Mouse (Mus musculus): ENCODE results near the gene Axl. TPM values are rescaled to one million over a fixed set of nuclear protein-coding genes. Genes with fewer than 3 reads are reported as not detected.

Gene Axl
- polyA plus RNA-seq, 1 experiment from 2014 or later = 55.1 TPM

- WGBS = 65% methylated on average over 4 of the region's 4 CpGs
- Histone ChIP-seq H3K4me1 (replicated peaks; ENCODE audit: control insufficient read depth, insufficient read depth, low read length) (peaks cover 28% of the 10 kb centered on the region), H3K9ac (ENCODE audit: low read length) (no peak overlapping the region), H3K27me3 (ENCODE audit: control insufficient read depth, insufficient read depth, low read depth, low read length) (no peaks in the 10 kb centered on the region), H3K27ac (ENCODE audit: low read length) (no peak overlapping the region), H3K36me3 (ENCODE audit: control insufficient read depth, insufficient read depth, low read length) (no peaks in the 10 kb centered on the region), H3K9me3 (ENCODE audit: control insufficient read depth, low read length) (no peaks in the 10 kb centered on the region), H3K4me2 (ENCODE audit: low read depth, low read length) (no peak overlapping the region), H3K4me3 (ENCODE audit: low read length) (no peak overlapping the region)
- no peak for ATAC-seq (ENCODE audit: low read depth)
Measured at GRCm38 (mm10) chr7:25785752-25786151, 2.8 kb downstream of the Axl start.

DNA sequence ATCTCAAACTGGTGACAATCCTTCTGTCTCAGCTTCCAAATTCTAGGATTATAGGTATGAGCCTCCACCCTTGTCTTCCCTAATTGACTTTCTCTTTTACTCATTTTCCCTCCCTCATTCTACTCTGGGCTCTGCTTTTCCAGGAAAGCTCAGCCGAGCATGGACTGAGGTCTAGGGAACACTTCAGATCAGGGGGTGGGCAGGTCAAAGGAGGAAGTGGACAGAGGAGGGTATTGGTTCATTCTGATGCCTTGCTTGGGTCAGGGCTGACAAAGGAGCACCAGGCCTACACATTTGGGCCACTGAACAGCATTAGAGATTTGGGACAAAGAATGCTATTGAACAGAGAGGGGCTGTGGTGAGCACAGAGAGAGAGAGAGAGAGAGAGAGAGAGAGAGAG is 3.7 kb downstream of the Axl start:
- H3K9me3 ChIP-seq (ENCODE audit: control insufficient read depth, low read length) = no peaks in the 10 kb centered on the region
- no peaks in the 10 kb centered on the region for H3K27me3 ChIP-seq (ENCODE audit: control insufficient read depth, insufficient read depth, low read depth, low read length)
- H3K4me2 ChIP-seq (ENCODE audit: low read depth, low read length) = no peak overlapping the region
- no peak overlapping the region for H3K9ac ChIP-seq (ENCODE audit: low read length)
- WGBS = 35% methylated on average over 1 of the region's 1 CpGs
- no peaks in the 10 kb centered on the region for H3K36me3 ChIP-seq (ENCODE audit: control insufficient read depth, insufficient read depth, low read length)
- no peak overlapping the region for H3K27ac ChIP-seq (ENCODE audit: low read length)
- ATAC-seq (ENCODE audit: low read depth) = no peak
- peaks cover 28% of the 10 kb centered on the region for H3K4me1 ChIP-seq (replicated peaks; ENCODE audit: control insufficient read depth, insufficient read depth, low read length)
- H3K4me3 ChIP-seq (ENCODE audit: low read length) = no peak overlapping the region

DNA sequence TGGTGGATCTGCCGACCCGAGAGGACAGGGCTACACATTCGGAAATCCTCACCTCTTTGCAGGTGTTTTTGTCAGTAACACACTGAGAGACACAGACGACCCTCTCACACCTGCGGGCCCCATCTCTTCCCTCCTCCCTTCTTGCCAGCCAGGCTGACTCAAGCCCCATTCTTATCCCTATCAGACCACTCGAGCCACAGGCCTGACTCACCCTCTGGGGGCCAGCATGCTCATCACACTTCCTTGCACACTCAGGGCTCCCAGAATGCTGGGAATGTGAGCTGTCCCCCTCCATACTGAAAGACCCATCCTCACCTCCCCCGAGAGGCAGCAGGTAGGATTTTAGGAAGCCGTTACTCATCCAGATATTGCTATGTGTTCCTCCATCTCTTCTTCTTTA is 4.8 kb downstream of the Axl start:
- Histone ChIP-seq H3K4me3 (ENCODE audit: low read length) (no peak overlapping the region), H3K9ac (ENCODE audit: low read length) (no peak overlapping the region), H3K9me3 (ENCODE audit: control insufficient read depth, low read length) (no peaks in the 10 kb centered on the region), H3K4me1 (replicated peaks; ENCODE audit: control insufficient read depth, insufficient read depth, low read length) (peaks cover 19% of the 10 kb centered on the region), H3K27ac (ENCODE audit: low read length) (no peak overlapping the region), H3K4me2 (ENCODE audit: low read depth, low read length) (no peak overlapping the region), H3K36me3 (ENCODE audit: control insufficient read depth, insufficient read depth, low read length) (no peaks in the 10 kb centered on the region), H3K27me3 (ENCODE audit: control insufficient read depth, insufficient read depth, low read depth, low read length) (no peaks in the 10 kb centered on the region)
- no peak for ATAC-seq (ENCODE audit: low read depth)
- 62% methylated on average over 8 of the region's 8 CpGs for WGBS

DNA sequence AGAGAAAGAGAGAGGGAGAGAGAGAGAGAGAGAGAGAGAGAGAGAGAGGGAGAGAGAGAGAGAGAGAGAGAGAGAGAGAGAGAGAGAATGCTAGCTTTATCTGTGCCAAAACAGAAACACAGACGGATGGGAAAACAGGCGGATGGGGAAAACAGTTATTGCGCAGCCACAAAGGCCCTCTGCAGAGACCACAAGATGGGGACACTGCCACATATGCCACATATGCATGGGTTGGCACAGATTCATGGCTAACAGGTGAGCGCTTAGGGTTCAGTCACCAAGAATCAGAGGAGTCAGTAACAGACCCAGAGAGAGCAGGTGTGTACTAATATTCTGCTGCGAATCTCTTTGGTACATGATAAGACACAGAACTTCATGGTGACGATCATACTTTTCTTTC is 5.8 kb downstream of the Axl start:
- no peak overlapping the region for H3K4me3 ChIP-seq (ENCODE audit: low read length)
- no peak for ATAC-seq (ENCODE audit: low read depth)
- no peak overlapping the region for H3K9ac ChIP-seq (ENCODE audit: low read length)
- H3K9me3 ChIP-seq (ENCODE audit: control insufficient read depth, low read length) = no peaks in the 10 kb centered on the region
- WGBS = 63% methylated on average over 6 of the region's 6 CpGs
- 0 out of 2 replicates have a peak overlapping the region, but pooled peaks have one; percentile 6 for H3K4me2 ChIP-seq (ENCODE audit: low read depth, low read length)
- H3K27ac ChIP-seq (ENCODE audit: low read length) = no peak overlapping the region
- no peaks in the 10 kb centered on the region for H3K27me3 ChIP-seq (ENCODE audit: control insufficient read depth, insufficient read depth, low read depth, low read length)
- peaks cover 3% of the 10 kb centered on the region; the same call in 1 of the 2 replicates for H3K36me3 ChIP-seq (ENCODE audit: control insufficient read depth, insufficient read depth, low read length)
- H3K4me1 ChIP-seq (replicated peaks; ENCODE audit: control insufficient read depth, insufficient read depth, low read length) = peaks cover 16% of the 10 kb centered on the region

- Histone ChIP-seq H3K36me3 (ENCODE audit: control insufficient read depth, insufficient read depth, low read length) (peaks cover 3% of the 10 kb centered on the region; the same call in 1 of the 2 replicates), H3K4me3 (ENCODE audit: low read length) (peak overlapping the region; percentile 40), H3K27me3 (ENCODE audit: control insufficient read depth, insufficient read depth, low read depth, low read length) (no peaks in the 10 kb centered on the region), H3K4me1 (replicated peaks; ENCODE audit: control insufficient read depth, insufficient read depth, low read length) (peaks cover 16% of the 10 kb centered on the region), H3K4me2 (ENCODE audit: low read depth, low read length) (peak overlapping the region; percentile 83), H3K9me3 (ENCODE audit: control insufficient read depth, low read length) (no peaks in the 10 kb centered on the region), H3K27ac (ENCODE audit: low read length) (peak overlapping the region; percentile 87), H3K9ac (ENCODE audit: low read length) (peak overlapping the region; percentile 65)
- WGBS = 17% methylated on average over 11 of the region's 11 CpGs
- peak; percentile 81 for ATAC-seq (ENCODE audit: low read depth)
Measured at GRCm38 (mm10) chr7:25781937-25782610, 6.4 kb downstream of the Axl start.

- 11% methylated on average over 26 of the region's 33 CpGs for WGBS
- H3K9ac ChIP-seq (ENCODE audit: low read length) = peak overlapping the region; percentile 65
Measured at GRCm38 (mm10) chr7:25781321-25781936, 7.1 kb downstream of the Axl start.

DNA sequence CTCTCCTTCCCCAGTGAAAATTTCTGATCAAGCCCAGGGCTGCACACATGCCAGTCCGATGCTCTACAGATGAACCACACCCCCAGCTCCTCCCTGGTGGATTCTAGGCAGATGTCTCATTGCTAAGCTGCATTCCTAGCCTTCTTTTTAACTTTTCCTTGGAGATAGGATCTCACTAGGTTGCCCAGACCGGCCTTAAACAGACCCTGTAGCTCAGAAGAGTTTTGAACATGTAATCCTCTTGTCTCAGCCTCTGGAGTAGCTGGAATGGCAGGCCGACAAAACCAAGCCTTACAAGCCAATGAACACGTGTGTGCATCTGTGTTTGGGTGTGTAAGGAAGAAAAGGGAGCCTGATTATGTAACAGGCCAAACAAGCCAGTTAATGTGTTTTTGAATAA is 7.8 kb downstream of the Axl start:
- no peaks in the 10 kb centered on the region for H3K9me3 ChIP-seq (ENCODE audit: control insufficient read depth, low read length)
- no peak overlapping the region for H3K9ac ChIP-seq (ENCODE audit: low read length)
- 49% methylated on average over 4 of the region's 4 CpGs for WGBS
- peak overlapping the region; percentile 87 for H3K27ac ChIP-seq (ENCODE audit: low read length)
- ATAC-seq (ENCODE audit: low read depth) = no peak
- H3K36me3 ChIP-seq (ENCODE audit: control insufficient read depth, insufficient read depth, low read length) = peaks cover 3% of the 10 kb centered on the region; the same call in 1 of the 2 replicates
- no peaks in the 10 kb centered on the region for H3K27me3 ChIP-seq (ENCODE audit: control insufficient read depth, insufficient read depth, low read depth, low read length)
- no peak overlapping the region for H3K4me3 ChIP-seq (ENCODE audit: low read length)
- no peak overlapping the region for H3K4me2 ChIP-seq (ENCODE audit: low read depth, low read length)
- H3K4me1 ChIP-seq (replicated peaks; ENCODE audit: control insufficient read depth, insufficient read depth, low read length) = peaks cover 16% of the 10 kb centered on the region

More at GRCm38 (mm10) chr7:25781321-25781936, 7.1 kb downstream of the Axl start:
- H3K36me3 ChIP-seq (ENCODE audit: control insufficient read depth, insufficient read depth, low read length) = peaks cover 3% of the 10 kb centered on the region; the same call in 1 of the 2 replicates
- peak overlapping the region; percentile 40 for H3K4me3 ChIP-seq (ENCODE audit: low read length)
- peak; percentile 44 for ATAC-seq (ENCODE audit: low read depth)
- peak overlapping the region; percentile 83 for H3K4me2 ChIP-seq (ENCODE audit: low read depth, low read length)
- peaks cover 16% of the 10 kb centered on the region for H3K4me1 ChIP-seq (replicated peaks; ENCODE audit: control insufficient read depth, insufficient read depth, low read length)
- no peaks in the 10 kb centered on the region for H3K9me3 ChIP-seq (ENCODE audit: control insufficient read depth, low read length)
- no peaks in the 10 kb centered on the region for H3K27me3 ChIP-seq (ENCODE audit: control insufficient read depth, insufficient read depth, low read depth, low read length)
- H3K27ac ChIP-seq (ENCODE audit: low read length) = peak overlapping the region; percentile 87

DNA sequence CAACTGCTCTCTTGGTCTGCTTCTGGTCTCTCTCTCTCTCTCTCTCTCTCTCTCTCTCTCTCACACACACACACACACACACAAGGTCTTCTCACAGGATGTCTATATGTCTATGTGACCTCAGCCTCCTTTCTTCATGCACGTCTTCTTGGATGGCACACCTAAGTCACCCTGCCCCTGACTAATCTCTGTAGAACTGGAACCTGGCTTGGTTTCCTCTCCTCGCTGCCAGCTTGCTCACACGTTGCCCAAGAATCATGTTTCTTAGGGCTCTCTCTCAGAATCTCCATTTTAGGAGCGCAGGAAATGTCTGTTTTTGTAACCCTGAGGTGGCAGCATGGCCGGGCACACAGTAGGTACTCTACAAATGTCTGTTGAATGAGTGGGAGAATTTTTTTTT is 8.5 kb downstream of the Axl start:
- no peak overlapping the region for H3K27ac ChIP-seq (ENCODE audit: low read length)
- no peaks in the 10 kb centered on the region for H3K9me3 ChIP-seq (ENCODE audit: control insufficient read depth, low read length)
- peaks cover 3% of the 10 kb centered on the region; the same call in 1 of the 2 replicates for H3K36me3 ChIP-seq (ENCODE audit: control insufficient read depth, insufficient read depth, low read length)
- H3K27me3 ChIP-seq (ENCODE audit: control insufficient read depth, insufficient read depth, low read depth, low read length) = no peaks in the 10 kb centered on the region
- peaks cover 16% of the 10 kb centered on the region for H3K4me1 ChIP-seq (replicated peaks; ENCODE audit: control insufficient read depth, insufficient read depth, low read length)
- 86% methylated on average over 5 of the region's 5 CpGs for WGBS
- H3K4me2 ChIP-seq (ENCODE audit: low read depth, low read length) = no peak overlapping the region
- no peak for ATAC-seq (ENCODE audit: low read depth)
- no peak overlapping the region for H3K4me3 ChIP-seq (ENCODE audit: low read length)
- no peak overlapping the region for H3K9ac ChIP-seq (ENCODE audit: low read length)

DNA sequence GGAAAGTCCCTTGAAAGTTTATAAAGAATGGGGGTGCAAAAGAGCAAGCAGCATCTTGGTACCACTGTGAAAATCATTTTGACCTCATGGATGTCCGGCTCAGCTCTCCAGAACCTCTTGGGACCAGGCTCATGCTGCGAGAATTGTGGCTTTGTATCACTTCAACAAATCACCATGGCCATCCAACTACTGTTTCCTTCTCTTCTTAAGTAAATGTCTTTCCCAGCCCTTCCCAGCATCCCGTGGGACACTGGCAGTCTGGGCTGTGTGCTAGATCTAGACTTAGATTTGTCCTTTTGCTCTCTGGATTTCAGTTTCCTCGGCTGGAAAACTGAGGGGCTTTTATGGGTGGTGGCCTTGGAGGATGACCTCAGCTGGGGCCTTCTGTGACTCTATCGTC is 20.3 kb downstream of the Axl start:
- Histone ChIP-seq H3K4me2 (ENCODE audit: low read depth, low read length) (no peak overlapping the region), H3K27ac (ENCODE audit: low read length) (no peak overlapping the region), H3K36me3 (ENCODE audit: control insufficient read depth, insufficient read depth, low read length) (peaks cover 10% of the 10 kb centered on the region), H3K4me3 (ENCODE audit: low read length) (no peak overlapping the region), H3K4me1 (replicated peaks; ENCODE audit: control insufficient read depth, insufficient read depth, low read length) (no peaks in the 10 kb centered on the region), H3K9me3 (ENCODE audit: control insufficient read depth, low read length) (no peaks in the 10 kb centered on the region), H3K27me3 (ENCODE audit: control insufficient read depth, insufficient read depth, low read depth, low read length) (no peaks in the 10 kb centered on the region), H3K9ac (ENCODE audit: low read length) (no peak overlapping the region)
- no peak for ATAC-seq (ENCODE audit: low read depth)
- WGBS = 90% methylated on average over 5 of the region's 5 CpGs
